In the genomic region with DNA sequence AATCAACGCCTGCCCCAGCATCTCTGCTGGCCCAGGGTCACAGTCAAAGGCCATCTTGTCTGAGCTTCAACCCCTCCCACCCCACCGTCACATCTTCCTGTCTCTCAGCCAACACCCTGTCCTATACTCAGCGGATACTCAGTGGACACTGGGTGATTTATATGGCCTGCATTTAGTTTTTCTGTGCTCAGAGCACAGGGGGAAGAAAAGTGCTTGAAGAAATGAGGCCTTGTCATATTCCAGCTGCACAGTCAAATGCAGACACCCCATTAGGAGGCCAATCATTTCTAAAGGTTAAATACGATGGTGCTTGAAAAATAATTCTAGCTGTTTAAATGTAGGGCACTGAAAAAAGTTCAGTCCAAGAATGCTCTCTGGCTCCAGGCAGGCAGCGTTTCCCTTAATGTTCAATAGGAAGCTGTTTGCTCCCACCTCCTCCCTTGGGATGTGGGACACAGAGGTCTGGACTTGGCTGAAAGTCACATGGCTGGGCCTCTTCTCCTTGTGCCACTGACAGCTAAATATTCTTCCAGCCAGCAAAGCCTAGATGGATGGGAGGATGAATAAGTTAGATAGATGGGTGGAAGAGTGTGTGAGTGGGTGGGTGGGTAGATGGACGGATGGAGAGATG, we compare ENCODE assay signal across 20 mouse cellular contexts. TPM values are rescaled to one million over a fixed set of nuclear protein-coding genes. Genes with fewer than 3 reads are reported as not detected.
DNase-seq lines count a peak whose midpoint lies in the region; ATAC-seq lines count a peak whose summit lies in the region.
"Had no signal": no experiment of that assay in that cellular context is flagged by ENCODE, and none has a peak within 500 bp of the region (broad histone marks: within the 10 kb centered on the region; RNA-seq: fewer than 3 reads in every experiment).

No protein-coding gene starts in this region.

- H3K4me3 ChIP-seq in kidney, embryonic 16.5 days (ENCODE audit: low read length): no peak overlapping the region
- no peak overlapping the region for H3K4me3 ChIP-seq in lung, embryonic 16.5 days (ENCODE audit: low read length)
- H3K4me3 ChIP-seq in liver, embryonic 12.5 days: no peak overlapping the region
- H3K4me3 ChIP-seq: forebrain, embryonic 13.5 days; heart, embryonic 12.5 days had no signal

- peaks cover 8% of the 10 kb centered on the region for H3K9me3 ChIP-seq in kidney, embryonic 16.5 days (ENCODE audit: low read length)
- peaks cover 3% of the 10 kb centered on the region; the same call in 1 of the 2 replicates for H3K9me3 ChIP-seq in lung, embryonic 16.5 days (ENCODE audit: control insufficient read depth, low read length)
- H3K9me3 ChIP-seq in liver, embryonic 12.5 days (replicated peaks): no peaks in the 10 kb centered on the region
- H3K9me3 ChIP-seq: forebrain, embryonic 13.5 days had no signal

- no peaks in the 10 kb centered on the region for H3K36me3 ChIP-seq in kidney, embryonic 16.5 days (ENCODE audit: insufficient read depth, low read length)
- H3K36me3 ChIP-seq in lung, embryonic 16.5 days (ENCODE audit: control insufficient read depth, insufficient read depth, low read length): no peaks in the 10 kb centered on the region
- no peaks in the 10 kb centered on the region for H3K36me3 ChIP-seq in liver, embryonic 12.5 days
- H3K36me3 ChIP-seq: heart, embryonic 12.5 days had no signal

- H3K4me2 ChIP-seq in kidney, embryonic 16.5 days (replicated peaks; ENCODE audit: low read depth, low read length): no peak overlapping the region
- no peak overlapping the region for H3K4me2 ChIP-seq in lung, embryonic 16.5 days (ENCODE audit: low read depth, low read length)
- H3K4me2 ChIP-seq in liver, embryonic 12.5 days: no peak overlapping the region
- H3K4me2 ChIP-seq: forebrain, embryonic 13.5 days; heart, embryonic 12.5 days had no signal

- WGBS in kidney, embryonic 16.5 days: 82% methylated on average over 6 of the region's 6 CpGs
- 50% methylated on average over 6 of the region's 6 CpGs for WGBS in lung, embryonic 16.5 days
- WGBS in liver, embryonic 12.5 days (ENCODE audit: insufficient replicate concordance): 65% methylated on average over 6 of the region's 6 CpGs

- DNase-seq in kidney, adult 9 months: peak; percentile 18
- peak; percentile 26 for DNase-seq in kidney, postnatal 14 days
- peak; percentile 7 for DNase-seq in lung, postnatal 25 days (ENCODE audit: low spot score)
- DNase-seq: adrenal gland, postnatal 14 days; cerebellum, adult 18-20 months; cerebellum, adult 9-11 months; cerebellum, postnatal 36 days; forebrain, postnatal 0 days; gastrocnemius, postnatal 14 days had no signal

- no peak overlapping the region for H3K9ac ChIP-seq in kidney, embryonic 16.5 days (replicated peaks; ENCODE audit: low read length)
- H3K9ac ChIP-seq in lung, embryonic 16.5 days (ENCODE audit: low read length): no peak overlapping the region
- no peak overlapping the region for H3K9ac ChIP-seq in liver, embryonic 12.5 days
- H3K9ac ChIP-seq: forebrain, embryonic 13.5 days; forebrain, postnatal 0 days; heart, embryonic 12.5 days had no signal

- no peak for ATAC-seq in kidney, embryonic 16.5 days (ENCODE audit: low FRiP score, low TSS enrichment)
- peak; percentile 90 for ATAC-seq in lung, embryonic 16.5 days (ENCODE audit: low read depth)
- ATAC-seq in liver, embryonic 12.5 days: no peak
- no peak for ATAC-seq in megakaryocyte progenitor cell, adult 5-6 weeks (replicated peaks; ENCODE audit: poor library complexity)
- ATAC-seq: activated CD4-positive, CD25-positive, alpha-beta regulatory T cell, adult 4 months; forebrain, embryonic 13.5 days; forebrain, postnatal 0 days; Patski had no signal

- no peaks in the 10 kb centered on the region for H3K27me3 ChIP-seq in kidney, embryonic 16.5 days (ENCODE audit: insufficient read depth, low read length)
- no peaks in the 10 kb centered on the region; the same call in 1 of the 2 replicates for H3K27me3 ChIP-seq in lung, embryonic 16.5 days (ENCODE audit: control insufficient read depth, insufficient read depth, low read depth, low read length)
- H3K27me3 ChIP-seq in liver, embryonic 12.5 days (replicated peaks): no peaks in the 10 kb centered on the region
- H3K27me3 ChIP-seq: forebrain, embryonic 13.5 days; heart, embryonic 12.5 days; Patski had no signal

- H3K4me1 ChIP-seq in kidney, embryonic 16.5 days (ENCODE audit: insufficient read depth, low read length): no peaks in the 10 kb centered on the region
- H3K4me1 ChIP-seq in lung, embryonic 16.5 days (replicated peaks; ENCODE audit: control insufficient read depth, insufficient read depth, low read length): no peaks in the 10 kb centered on the region
- no peaks in the 10 kb centered on the region for H3K4me1 ChIP-seq in liver, embryonic 12.5 days
- H3K4me1 ChIP-seq: forebrain, embryonic 13.5 days; heart, embryonic 12.5 days had no signal

- H3K27ac ChIP-seq in kidney, embryonic 16.5 days (ENCODE audit: low read length): no peak overlapping the region
- H3K27ac ChIP-seq in lung, embryonic 16.5 days (ENCODE audit: low read length): no peak overlapping the region
- H3K27ac ChIP-seq in liver, embryonic 12.5 days: no peak overlapping the region
- H3K27ac ChIP-seq: forebrain, embryonic 13.5 days had no signal

RNA-seq across cellular contexts. Expression of gene Adgra1, which starts 20.3 kb away (rescaled TPM):
- 0.46 and 1.0 TPM in 2 replicates for polyA plus RNA-seq in kidney, embryonic 16.5 days (2015; fragmentation: Nextera tagmentation; extraction: Ambion mirVana)
- 0.70 TPM in 1 of 2 replicates, not detected in the other for polyA plus RNA-seq in lung, embryonic 16.5 days (2015; fragmentation: Nextera tagmentation; extraction: Ambion mirVana)
- 0.20 and 0.28 TPM in 2 replicates for polyA plus RNA-seq in liver, embryonic 12.5 days (2016; fragmentation: Nextera tagmentation; extraction: Ambion mirVana)
- total RNA-seq in megakaryocyte progenitor cell, adult 5-6 weeks (2015): not detected in 2 replicates
- not detected in 2 replicates for total RNA-seq in megakaryocyte progenitor cell, adult 5-6 weeks (2017)
- total RNA-seq: CH12.LX; gastrocnemius, adult 18-20 months had no signal
- polyA plus RNA-seq: activated CD4-positive, CD25-positive, alpha-beta regulatory T cell, adult 4 months; heart, embryonic 16.5 days had no signal
